Mouse (Mus musculus): Measurements from ENCODE around the gene Tnfrsf25. TPM values are rescaled to one million over a fixed set of nuclear protein-coding genes. Genes with fewer than 3 reads are reported as not detected.

Gene Tnfrsf25
- total and polyA plus RNA-seq, 3 experiments = not detected

DNA sequence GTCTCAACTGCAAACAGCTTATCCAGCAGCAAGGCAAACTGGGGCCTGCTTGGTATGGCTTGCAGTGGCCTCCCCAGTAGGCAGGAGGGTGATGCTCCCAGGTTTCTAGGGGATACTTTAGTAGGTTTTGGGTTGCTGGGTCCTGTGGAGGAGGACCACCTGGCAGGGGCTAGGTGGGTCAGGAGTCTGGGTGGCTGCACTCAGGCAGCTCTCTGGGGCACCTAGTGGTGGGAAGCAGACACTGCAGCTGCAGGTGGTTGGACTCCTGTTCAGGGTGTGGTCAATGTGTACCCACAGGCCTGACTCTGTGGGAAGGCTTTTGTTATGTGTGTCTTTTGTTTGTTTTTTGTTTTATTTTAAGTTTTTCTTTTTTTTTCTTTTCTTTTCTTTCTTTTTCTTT is 18.8 kb downstream of the Tnfrsf25 start:
- TF ChIP-seq CTCF (IDR thresholded peaks at IDR 0.05; ENCODE audit: low read depth, low read length) (peak; percentile 96), POLR2AphosphoS5 (IDR thresholded peaks at IDR 0.05; ENCODE audit: insufficient replicate concordance, low read depth, low read length) (no peak), GATA1 (IDR thresholded peaks at IDR 0.05; ENCODE audit: borderline replicate concordance, low read length) (no peak)
- peaks cover 33% of the 10 kb centered on the region; the same call in 1 of the 2 replicates for H3K27me3 ChIP-seq (ENCODE audit: insufficient read depth, low read length)
- 0 out of 2 replicates have a peak, but pooled peaks have one; percentile 28 for ATAC-seq (ENCODE audit: extremely low read depth, insufficient number of reproducible peaks, low FRiP score, poor library complexity, severe bottlenecking)

DNA sequence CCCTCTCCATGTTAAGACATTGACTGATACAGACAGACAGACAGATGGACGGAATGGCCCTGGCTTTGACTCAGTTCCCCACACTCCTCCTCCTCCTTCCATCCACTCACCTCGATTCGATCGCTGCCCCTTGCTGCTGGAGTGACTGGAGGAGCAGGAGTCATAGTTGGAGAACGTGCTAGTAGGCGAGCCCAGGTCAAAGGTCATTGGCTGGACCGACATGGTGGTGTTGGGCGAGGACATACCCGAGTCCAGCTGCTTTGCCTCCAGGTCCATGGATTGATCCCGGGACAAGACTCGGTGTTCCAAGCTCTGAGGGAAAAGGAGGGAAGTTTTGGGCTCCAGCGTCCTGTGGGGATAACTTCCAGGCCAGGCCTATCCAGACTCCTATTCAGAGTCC is 19.6 kb downstream of the Tnfrsf25 start:
- Histone ChIP-seq H3K4me1 (ENCODE audit: insufficient read depth, low read depth, low read length) (peaks cover 29% of the 10 kb centered on the region), H3K9me3 (replicated peaks) (peaks cover 20% of the 10 kb centered on the region), H3K4me3 (ENCODE audit: low read depth, low read length) (no peak overlapping the region), H3K36me3 (replicated peaks) (peaks cover 31% of the 10 kb centered on the region), H3K27me3 (ENCODE audit: insufficient read depth, low read length) (peaks cover 27% of the 10 kb centered on the region; the same call in 1 of the 2 replicates)
- TF ChIP-seq GATA1 (IDR thresholded peaks at IDR 0.05; ENCODE audit: borderline replicate concordance, low read length) (no peak), GATA2 (IDR thresholded peaks at IDR 0.05; ENCODE audit: borderline replicate concordance, low read depth, low read length) (no peak)
- no peak for DNase-seq (ENCODE audit: low spot score)
- ATAC-seq (ENCODE audit: extremely low read depth, insufficient number of reproducible peaks, low FRiP score, poor library complexity, severe bottlenecking) = no peak

More for the DNA sequence above, 18.8 kb downstream of the Tnfrsf25 start:
- Histone ChIP-seq H3K4me3 (ENCODE audit: low read depth, low read length) (no peak overlapping the region), H3K4me1 (ENCODE audit: insufficient read depth, low read depth, low read length) (peaks cover 29% of the 10 kb centered on the region), H3K9me3 (replicated peaks) (peaks cover 20% of the 10 kb centered on the region), H3K36me3 (replicated peaks) (peaks cover 31% of the 10 kb centered on the region)
- DNase-seq (ENCODE audit: low spot score) = no peak

DNA sequence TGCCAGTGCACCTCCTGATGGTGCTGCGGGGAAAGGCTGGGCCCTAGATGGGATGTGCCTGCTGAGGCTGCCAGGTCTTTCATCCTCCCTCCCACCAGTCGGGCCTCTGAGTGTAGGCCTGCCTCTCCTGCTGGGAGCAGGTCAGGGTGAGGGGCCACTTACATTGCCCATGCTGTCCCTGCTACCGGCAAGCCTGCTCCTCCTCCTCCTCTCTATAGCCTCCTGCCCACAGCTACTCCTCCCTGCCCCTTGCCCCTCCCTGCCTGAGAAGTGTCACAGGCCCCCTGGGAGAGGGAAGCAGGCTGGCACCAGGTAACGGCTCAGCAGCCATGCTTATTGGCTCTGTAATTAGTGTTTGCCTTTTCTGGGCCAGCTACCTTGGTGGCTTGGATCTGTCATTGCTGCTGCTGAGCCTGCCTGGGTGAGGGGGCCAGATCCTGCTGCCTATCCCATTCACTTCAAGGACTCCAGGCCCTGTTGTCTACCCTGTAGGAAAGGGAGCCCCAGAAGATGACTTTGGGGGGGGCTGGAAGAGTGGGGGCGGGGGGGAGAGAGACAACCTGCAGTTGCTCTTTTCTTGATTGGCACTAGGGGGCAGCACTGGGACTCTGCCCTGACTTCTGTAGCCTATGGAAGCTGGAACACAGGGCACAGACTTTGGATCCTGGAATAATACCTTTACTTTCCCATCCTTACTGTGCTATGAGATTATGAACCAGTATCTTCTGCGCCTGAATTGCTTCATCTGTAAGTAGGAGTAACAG is 20.6 kb downstream of the Tnfrsf25 start:
- Histone ChIP-seq H3K36me3 (replicated peaks) (peaks cover 31% of the 10 kb centered on the region), H3K9me3 (replicated peaks) (peaks cover 11% of the 10 kb centered on the region), H3K4me1 (ENCODE audit: insufficient read depth, low read depth, low read length) (peaks cover 34% of the 10 kb centered on the region), H3K4me3 (ENCODE audit: low read depth, low read length) (no peak overlapping the region), H3K27me3 (ENCODE audit: insufficient read depth, low read length) (peaks cover 20% of the 10 kb centered on the region; the same call in 1 of the 2 replicates)
- DNase-seq (ENCODE audit: low spot score) (no peak), ATAC-seq (ENCODE audit: extremely low read depth, insufficient number of reproducible peaks, low FRiP score, poor library complexity, severe bottlenecking) (no peak)
- no peak for TF ChIP-seq POLR2AphosphoS5 (IDR thresholded peaks at IDR 0.05; ENCODE audit: insufficient replicate concordance, low read depth, low read length)
- TF ChIP-seq CTCF (IDR thresholded peaks at IDR 0.05; ENCODE audit: low read depth, low read length) = peak; percentile 40
- no peak for TF ChIP-seq GATA2 (IDR thresholded peaks at IDR 0.05; ENCODE audit: borderline replicate concordance, low read depth, low read length)
- TF ChIP-seq TAL1 (conservative IDR thresholded peaks at IDR 0.05; ENCODE audit: low read depth, low read length) = no peak
- TF ChIP-seq GATA1 (IDR thresholded peaks at IDR 0.05; ENCODE audit: borderline replicate concordance, low read length) = no peak

DNA sequence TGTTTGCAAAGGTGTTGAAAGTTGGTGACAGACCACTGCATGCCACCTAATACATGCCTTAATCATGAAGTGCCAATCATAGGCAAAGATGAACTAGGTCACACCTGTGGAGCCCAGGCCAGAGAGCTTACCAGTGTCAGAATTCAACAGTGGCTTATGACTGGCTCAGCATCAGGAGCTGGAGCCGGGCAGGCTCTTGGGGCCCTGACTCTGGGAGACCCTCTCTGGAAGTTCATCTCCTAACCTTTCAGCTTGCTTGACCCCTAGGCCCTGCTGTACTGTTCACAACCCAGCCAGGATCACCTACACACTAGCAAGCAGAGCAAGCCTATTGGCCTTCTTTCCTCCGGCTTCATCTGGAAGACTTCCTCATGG is 21.1 kb downstream of the Tnfrsf25 start:
- Histone ChIP-seq H3K36me3 (replicated peaks) (peaks cover 34% of the 10 kb centered on the region), H3K4me3 (ENCODE audit: low read depth, low read length) (no peak overlapping the region), H3K9me3 (replicated peaks) (peaks cover 5% of the 10 kb centered on the region), H3K27me3 (ENCODE audit: insufficient read depth, low read length) (peaks cover 16% of the 10 kb centered on the region; the same call in 1 of the 2 replicates), H3K4me1 (ENCODE audit: insufficient read depth, low read depth, low read length) (peaks cover 30% of the 10 kb centered on the region)
- DNase-seq (ENCODE audit: low spot score) (no peak), ATAC-seq (ENCODE audit: extremely low read depth, insufficient number of reproducible peaks, low FRiP score, poor library complexity, severe bottlenecking) (no peak)
- TF ChIP-seq GATA2 (IDR thresholded peaks at IDR 0.05; ENCODE audit: borderline replicate concordance, low read depth, low read length) (no peak), TAL1 (conservative IDR thresholded peaks at IDR 0.05; ENCODE audit: low read depth, low read length) (no peak), GATA1 (IDR thresholded peaks at IDR 0.05; ENCODE audit: borderline replicate concordance, low read length) (no peak), POLR2AphosphoS5 (IDR thresholded peaks at IDR 0.05; ENCODE audit: insufficient replicate concordance, low read depth, low read length) (no peak), CTCF (IDR thresholded peaks at IDR 0.05; ENCODE audit: low read depth, low read length) (no peak)

DNA sequence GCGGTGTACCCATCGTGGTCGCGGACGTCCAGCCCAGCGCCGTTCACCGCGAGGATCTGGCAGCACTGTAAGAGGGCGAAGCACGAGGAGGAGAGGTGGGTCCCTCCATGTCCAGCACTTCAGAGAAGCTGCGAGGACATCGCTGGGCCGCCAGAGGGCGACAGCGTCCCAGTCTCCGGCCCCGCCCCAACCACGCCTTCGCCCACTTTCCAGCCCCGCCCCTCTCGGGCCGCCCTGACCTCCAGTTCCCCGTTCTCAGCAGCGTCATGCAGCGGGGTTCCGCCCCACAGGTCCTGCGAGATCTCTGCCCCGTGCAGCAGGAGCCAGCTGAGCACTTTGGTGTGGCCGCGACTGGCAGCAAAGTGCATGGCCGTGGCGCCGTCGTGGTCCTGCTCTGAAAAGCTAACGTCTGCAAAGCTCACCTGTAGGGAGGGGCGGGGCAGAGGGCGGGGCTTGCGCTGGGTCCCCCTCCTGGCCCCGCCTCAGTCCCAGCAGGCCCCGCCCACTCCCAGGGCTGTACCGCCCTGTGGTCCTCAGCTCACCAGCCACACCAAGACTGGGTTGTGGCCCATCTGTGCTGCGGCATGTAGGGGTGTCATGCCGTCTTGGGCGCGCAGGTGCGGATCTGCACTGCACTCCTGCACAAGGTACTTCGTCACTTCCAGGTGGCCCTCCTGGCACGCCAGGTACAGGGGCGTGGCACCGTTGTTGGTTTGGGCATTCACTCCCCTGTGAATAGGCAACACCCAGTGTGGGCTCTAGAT is 22.9 kb downstream of the Tnfrsf25 start:
- Histone ChIP-seq H3K9me3 (replicated peaks) (no peaks in the 10 kb centered on the region; the same call in 1 of the 2 replicates), H3K27me3 (ENCODE audit: insufficient read depth, low read length) (peaks cover 6% of the 10 kb centered on the region; the same call in 1 of the 2 replicates), H3K4me3 (ENCODE audit: low read depth, low read length) (peak overlapping the region; percentile 70), H3K36me3 (replicated peaks) (peaks cover 27% of the 10 kb centered on the region), H3K4me1 (ENCODE audit: insufficient read depth, low read depth, low read length) (peaks cover 33% of the 10 kb centered on the region)
- peak; percentile 84 for ATAC-seq (ENCODE audit: extremely low read depth, insufficient number of reproducible peaks, low FRiP score, poor library complexity, severe bottlenecking)
- DNase-seq (ENCODE audit: low spot score) = peak; percentile 88
- TF ChIP-seq GATA1 (IDR thresholded peaks at IDR 0.05; ENCODE audit: borderline replicate concordance, low read length) (no peak), CTCF (IDR thresholded peaks at IDR 0.05; ENCODE audit: low read depth, low read length) (peak; percentile 84)

DNA sequence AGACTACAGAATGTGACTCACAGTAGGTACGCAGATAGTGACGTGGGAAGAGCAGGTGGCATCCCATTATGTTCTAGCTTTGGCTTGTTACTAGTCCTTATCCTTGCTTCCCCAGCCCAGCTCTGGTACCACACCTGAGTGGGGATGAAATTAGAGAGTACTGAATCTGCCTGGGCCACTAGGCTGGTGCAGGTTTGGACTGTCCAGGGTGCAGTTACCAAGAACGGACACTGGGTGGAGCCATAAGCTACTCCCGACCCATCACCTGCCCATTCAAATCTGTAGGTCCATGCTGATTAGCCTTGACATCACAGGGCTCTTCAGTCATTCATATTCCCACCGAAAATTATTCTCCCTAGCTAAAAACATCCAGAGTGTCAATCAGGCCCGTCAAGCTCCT is 24.7 kb downstream of the Tnfrsf25 start:
- DNase-seq (ENCODE audit: low spot score) (no peak), ATAC-seq (ENCODE audit: extremely low read depth, insufficient number of reproducible peaks, low FRiP score, poor library complexity, severe bottlenecking) (no peak)
- TF ChIP-seq TAL1 (conservative IDR thresholded peaks at IDR 0.05; ENCODE audit: low read depth, low read length) (no peak), CTCF (IDR thresholded peaks at IDR 0.05; ENCODE audit: low read depth, low read length) (peak; percentile 96)
- Histone ChIP-seq H3K4me1 (ENCODE audit: insufficient read depth, low read depth, low read length) (peaks cover 40% of the 10 kb centered on the region), H3K27me3 (ENCODE audit: insufficient read depth, low read length) (peaks cover 3% of the 10 kb centered on the region; the same call in 1 of the 2 replicates), H3K4me3 (ENCODE audit: low read depth, low read length) (no peak overlapping the region), H3K9me3 (replicated peaks) (no peaks in the 10 kb centered on the region; the same call in 1 of the 2 replicates), H3K36me3 (replicated peaks) (peaks cover 19% of the 10 kb centered on the region)
